Mouse (Mus musculus) thymus, adult 2 months (tissue): ENCODE measurements around the gene St3gal5. TPM values are rescaled to one million over a fixed set of nuclear protein-coding genes. Genes with fewer than 3 reads are reported as not detected.

ENCODE experiments used
- DNase-seq: peaks from one replicate; pipeline ENCODE4 v3.0.0; 2021
- H3K27ac ChIP-seq: fragments of 200-500 bp; 2 replicates; pipeline ENCODE4 v1.5.1; 2012; ENCODE audit warnings: low read length, control low read depth; ENCODE audit not compliant: control insufficient read depth, insufficient read depth
- H3K27me3 ChIP-seq: fragments of 200-500 bp; 2 replicates; pipeline ENCODE4 v1.6.1; 2012; ENCODE audit warnings: mild to moderate bottlenecking, low read length, moderate library complexity, mixed read lengths; ENCODE audit not compliant: control insufficient read depth, insufficient read depth
- H3K36me3 ChIP-seq: fragments of 200-500 bp; 2 replicates; pipeline ENCODE4 v1.6.1; 2012; ENCODE audit warnings: mild to moderate bottlenecking, low read length, moderate library complexity; ENCODE audit not compliant: control insufficient read depth, insufficient read depth
- H3K4me1 ChIP-seq: fragments of 200-500 bp; replicated peaks from 2 replicates; pipeline ENCODE4 v1.6.1; 2012; ENCODE audit warnings: low read length; ENCODE audit not compliant: control insufficient read depth, insufficient read depth
- H3K4me3 ChIP-seq: fragments of 200-500 bp; 2 replicates; pipeline ENCODE4 v1.5.1; 2012; ENCODE audit warnings: mild to moderate bottlenecking, low read length, control low read depth, moderate library complexity; ENCODE audit not compliant: control insufficient read depth, insufficient read depth
- CTCF ChIP-seq: fragments of 200-500 bp; IDR thresholded peaks from 2 replicates; pipeline ENCODE4 v1.5.1; 2012; ENCODE audit warnings: mild to moderate bottlenecking, control low read depth, low read length, moderate library complexity, borderline replicate concordance; ENCODE audit not compliant: control insufficient read depth, poor library complexity, insufficient read depth; ENCODE audit errors: extremely low read depth
- POLR2A ChIP-seq: fragments of 200-500 bp; IDR thresholded peaks from 2 replicates; pipeline ENCODE4 v1.6.1; 2012; ENCODE audit warnings: mild to moderate bottlenecking, low read length, control low read depth, moderate library complexity; ENCODE audit not compliant: control insufficient read depth, poor library complexity, insufficient read depth; ENCODE audit errors: extremely low read depth
- WGBS: fragments of 180-500 bp; shearing (Covaris S2); methylation state at CpG from one replicate; pipeline ENCODE4 v1.1.7; 2018; 5-methylcytosine and 5-hydroxymethylcytosine counted together
- polyA plus RNA-seq: library from polyadenylated mRNA; depleted of rRNA; stranded (reverse); fragments of >200 nt; gene quantifications from 2 replicates; pipeline ENCODE4 v1.2.3, GENCODE M21; 2012; rRNA removed

Gene St3gal5
- 4.4 and 5.3 TPM in 2 replicates for polyA plus RNA-seq

DNA sequence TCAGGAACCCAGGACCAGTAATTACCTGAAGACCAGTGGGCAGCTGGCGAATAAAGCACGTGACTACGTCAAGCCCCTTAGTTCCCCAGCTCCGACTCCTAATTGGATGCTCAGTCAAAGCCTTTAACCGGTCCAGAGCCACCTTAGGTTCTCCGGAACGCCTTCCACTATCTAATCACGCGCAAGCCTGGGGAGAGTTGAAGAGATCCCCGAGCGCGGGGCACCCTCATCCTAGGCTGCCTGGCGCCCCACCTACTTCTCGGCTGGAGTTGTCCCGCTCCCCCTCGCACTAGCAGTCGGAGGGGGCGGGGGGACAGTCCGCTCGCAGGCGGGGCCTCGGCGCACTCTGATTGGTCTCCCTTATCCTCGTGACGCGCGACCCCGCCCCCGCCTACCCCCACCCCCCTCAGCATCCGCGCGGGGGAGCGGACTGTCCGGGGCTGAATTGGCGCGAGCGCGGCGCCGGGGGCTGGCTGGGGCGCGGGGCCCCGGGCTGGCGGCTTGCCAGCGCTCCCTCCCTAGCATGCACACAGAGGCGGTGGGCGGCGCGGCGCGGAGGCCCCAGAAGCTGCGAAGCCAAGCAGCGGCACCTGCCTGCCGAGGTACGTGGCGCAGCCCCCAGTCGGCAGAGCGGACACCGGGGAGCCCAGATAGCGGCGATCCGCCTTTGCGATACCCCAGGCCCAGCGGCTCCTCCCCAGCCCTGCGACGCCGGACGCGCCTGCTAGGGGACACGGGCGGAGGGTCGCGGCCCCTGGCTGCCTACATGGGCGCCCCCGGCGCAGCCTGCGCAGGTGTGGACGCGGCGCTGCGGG lies at the start of gene St3gal5:
TSS of gene St3gal5 (plus strand) at position 412 of the 815 bp plus-strand sequence.
- Histone ChIP-seq H3K36me3 (no peaks in the 10 kb centered on the region), H3K4me1 (peaks cover 10% of the 10 kb centered on the region), H3K27ac (no peak within 1 kb of the TSS), H3K27me3 (no peaks in the 10 kb centered on the region), H3K4me3 (peak within 1 kb of the TSS; percentile 77)
- TF ChIP-seq CTCF (0 out of 2 replicates have a peak, but pooled peaks have one; percentile 22), POLR2A (no peak)
- peak; percentile 90 for DNase-seq
- under 1% methylated on average over 80 of the region's 81 CpGs for WGBS

GRCm38 (mm10) chr6:72048643-72049042 lies 48.7 kb upstream of the St3gal5 start:
- Histone ChIP-seq H3K36me3 (no peaks in the 10 kb centered on the region), H3K27ac (no peak overlapping the region), H3K4me3 (no peak overlapping the region), H3K27me3 (no peaks in the 10 kb centered on the region), H3K4me1 (peaks cover 5% of the 10 kb centered on the region)
- no peak for TF ChIP-seq POLR2A
- no peak for TF ChIP-seq CTCF
- DNase-seq = no peak
- WGBS = 97% methylated on average over 5 of the region's 5 CpGs

DNA sequence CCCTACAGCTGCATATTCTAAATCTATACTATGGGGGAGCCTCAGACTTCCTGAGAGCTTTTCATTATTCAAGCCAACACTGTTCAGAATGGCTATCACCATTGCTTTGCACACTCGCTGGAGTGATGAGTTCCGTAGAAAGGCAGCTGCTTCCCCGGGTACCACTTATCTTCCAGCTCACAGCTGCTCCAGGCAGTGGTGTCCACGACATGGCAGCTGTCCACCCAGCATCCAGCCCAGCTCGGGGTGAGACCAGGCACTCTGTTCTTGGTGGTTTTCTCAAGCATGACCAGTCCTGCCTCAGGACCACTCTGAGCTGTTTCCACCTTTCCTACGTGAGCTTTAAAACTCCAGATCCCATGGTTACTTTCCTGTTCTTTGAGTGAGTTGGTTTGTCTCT lies 47.5 kb upstream of the St3gal5 start:
- DNase-seq = no peak
- WGBS = 90% methylated on average over 6 of the region's 6 CpGs
- Histone ChIP-seq H3K36me3 (no peaks in the 10 kb centered on the region), H3K27ac (no peak overlapping the region), H3K4me1 (peaks cover 5% of the 10 kb centered on the region), H3K27me3 (no peaks in the 10 kb centered on the region), H3K4me3 (no peak overlapping the region)
- no peak for TF ChIP-seq POLR2A
- TF ChIP-seq CTCF = no peak

DNA sequence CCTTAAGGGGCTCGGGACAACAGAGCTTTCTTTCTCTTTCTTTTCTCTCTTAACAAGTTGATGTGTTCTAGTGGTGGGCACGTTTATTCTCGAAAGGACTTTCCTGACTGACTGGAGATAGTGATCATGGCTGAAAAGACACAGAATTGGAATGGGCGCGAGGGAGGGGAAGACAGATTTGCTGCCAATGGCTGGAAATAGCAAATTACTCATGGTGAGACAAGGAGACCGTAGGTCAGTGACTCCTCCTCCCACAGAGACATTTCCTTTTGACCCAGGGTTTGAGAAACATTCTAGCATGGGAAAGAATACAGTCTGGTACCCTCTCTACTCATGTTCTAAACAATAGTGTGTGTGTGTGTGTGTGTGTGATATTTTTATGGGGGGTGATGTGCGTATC lies 46.6 kb upstream of the St3gal5 start:
- no peak overlapping the region for H3K4me3 ChIP-seq
- no peaks in the 10 kb centered on the region for H3K27me3 ChIP-seq
- WGBS = 14% methylated on average over 7 of the region's 7 CpGs
- no peaks in the 10 kb centered on the region for H3K36me3 ChIP-seq
- H3K4me1 ChIP-seq = peaks cover 5% of the 10 kb centered on the region
- TF ChIP-seq CTCF (no peak), POLR2A (no peak)
- DNase-seq = no peak
- no peak overlapping the region for H3K27ac ChIP-seq

GRCm38 (mm10) chr6:72051247-72051646 lies 46.1 kb upstream of the St3gal5 start:
- no peak overlapping the region for H3K4me3 ChIP-seq
- TF ChIP-seq POLR2A = no peak
- 12% methylated on average over 2 of the region's 2 CpGs for WGBS
- H3K27me3 ChIP-seq = no peaks in the 10 kb centered on the region
- DNase-seq = no peak
- H3K27ac ChIP-seq = no peak overlapping the region
- H3K36me3 ChIP-seq = no peaks in the 10 kb centered on the region
- peaks cover 5% of the 10 kb centered on the region for H3K4me1 ChIP-seq

- whole genome bisulfite sequencing = 5% methylated on average over 6 of the region's 6 CpGs
- DNase-seq = no peak
- no peaks in the 10 kb centered on the region for H3K36me3 ChIP-seq
- no peak for TF ChIP-seq CTCF
- TF ChIP-seq POLR2A = no peak
- no peak overlapping the region for H3K4me3 ChIP-seq
- no peak overlapping the region for H3K27ac ChIP-seq
- peaks cover 5% of the 10 kb centered on the region for H3K4me1 ChIP-seq
- no peaks in the 10 kb centered on the region for H3K27me3 ChIP-seq
These were observed 45.6 kb upstream of the St3gal5 start for GRCm38 (mm10) chr6:72051757-72052156.
